Mouse (Mus musculus) megakaryocyte-erythroid progenitor cell, adult 5-6 weeks (primary cell): ENCODE measurements around the gene Olfr654. TPM values are rescaled to one million over a fixed set of nuclear protein-coding genes. Genes with fewer than 3 reads are reported as not detected.

Experiments
- ATAC-seq: replicated peaks from 2 replicates; pipeline ENCODE4 v1.8.0; 2016; ENCODE audit warnings: mild to moderate bottlenecking, inconsistent platforms; ENCODE audit not compliant: severe bottlenecking, poor library complexity, low FRiP score, low TSS enrichment
- total RNA-seq, 2 experiments: library from RNA; stranded (forward) in 1 of 2; stranded (reverse) in 1 of 2; fragments of 200-1000, 215-1000 nt in 1 of 2; fragments of >200 nt in 1 of 2; fragmentation: Nextera tagmentation in 1 of 2; gene quantifications; 2 replicates each; pipeline ENCODE4 v1.2.3; 2014 to 2017

Olfr654 gene
- not detected in 2 replicates for total RNA-seq (2014; fragmentation: Nextera tagmentation)
- total RNA-seq (2017): not detected in 2 replicates

DNA sequence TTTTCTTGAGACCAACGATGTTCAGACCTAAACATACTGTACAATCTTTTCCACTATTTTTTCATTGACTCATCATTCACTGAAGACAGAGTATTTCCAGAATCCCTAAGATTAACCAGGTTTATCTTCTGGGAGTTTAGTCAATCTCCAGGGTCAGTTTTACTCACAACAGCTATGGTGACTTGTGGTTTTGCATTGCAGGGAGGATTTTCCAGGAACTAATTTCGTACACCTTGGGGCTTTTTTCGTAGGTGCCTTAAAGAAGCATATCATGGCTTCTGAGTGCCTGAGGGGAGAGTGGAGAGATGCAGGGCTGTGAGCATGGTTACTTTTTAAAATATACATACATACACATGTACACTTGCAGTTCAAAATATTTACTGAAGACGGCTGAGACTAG lies at the start of gene Olfr654:
Olfr654 (plus strand) TSS at position 301 of the 400 bp plus-strand sequence.
- ATAC-seq: no peak

- no peak for ATAC-seq
Measured at GRCm38 (mm10) chr7:104549833-104550232, 37.0 kb upstream of the Olfr654 start, which contains the start of gene Olfr651. Gene Olfr651 (plus strand): TSS chr7:104550133.

GRCm38 (mm10) chr7:104552700-104553099 lies 34.1 kb upstream of the Olfr654 start:
- no peak for ATAC-seq

GRCm38 (mm10) chr7:104560601-104561000 lies 26.2 kb upstream of the Olfr654 start, which contains the start of gene Olfr652:
Gene Olfr652 (plus strand): TSS chr7:104560901.
- no peak for ATAC-seq

DNA sequence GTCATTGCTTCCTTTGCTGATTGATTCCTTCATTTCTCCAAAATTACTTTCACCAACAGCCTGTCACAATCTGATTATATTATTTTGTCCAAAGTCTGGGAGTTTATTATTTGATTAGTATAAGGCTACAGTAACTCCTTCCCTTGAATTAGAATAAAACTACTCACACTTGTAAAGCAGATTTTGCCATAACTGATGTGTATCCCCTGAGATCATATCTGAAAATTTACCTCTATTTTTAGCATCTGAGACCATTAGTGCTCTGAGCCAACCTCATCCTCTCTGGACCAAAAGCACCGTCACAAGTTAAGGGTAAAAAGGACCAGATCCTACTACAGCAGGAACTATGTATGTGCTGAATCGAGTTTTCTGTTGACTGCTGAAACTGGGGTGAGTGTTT lies 9.8 kb upstream of the Olfr654 start, which contains the start of gene Olfr653:
Olfr653 (plus strand) TSS at position 301 of the 400 bp plus-strand sequence.
- no peak for ATAC-seq

- no peak for ATAC-seq
Measured at GRCm38 (mm10) chr7:104580846-104581245, 6.0 kb upstream of the Olfr654 start.

DNA sequence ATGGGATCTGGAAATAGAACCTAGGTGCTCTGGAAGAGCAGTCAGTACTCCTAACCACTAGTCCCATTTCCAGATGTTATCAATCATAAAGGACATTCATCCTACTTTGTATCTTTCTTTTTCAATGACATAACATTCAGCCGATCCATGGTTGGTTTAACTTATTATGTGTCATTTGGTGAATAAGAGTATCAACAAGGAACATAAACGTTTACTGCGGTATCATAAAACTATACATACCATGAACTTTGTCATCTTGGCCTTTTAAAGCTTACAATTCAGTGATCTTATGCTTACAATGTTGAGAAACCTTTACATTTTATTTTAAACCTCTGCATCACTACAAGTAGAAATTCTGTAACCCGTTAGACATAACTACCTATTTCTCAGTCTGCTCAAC lies 5.4 kb upstream of the Olfr654 start:
- no peak for ATAC-seq

DNA sequence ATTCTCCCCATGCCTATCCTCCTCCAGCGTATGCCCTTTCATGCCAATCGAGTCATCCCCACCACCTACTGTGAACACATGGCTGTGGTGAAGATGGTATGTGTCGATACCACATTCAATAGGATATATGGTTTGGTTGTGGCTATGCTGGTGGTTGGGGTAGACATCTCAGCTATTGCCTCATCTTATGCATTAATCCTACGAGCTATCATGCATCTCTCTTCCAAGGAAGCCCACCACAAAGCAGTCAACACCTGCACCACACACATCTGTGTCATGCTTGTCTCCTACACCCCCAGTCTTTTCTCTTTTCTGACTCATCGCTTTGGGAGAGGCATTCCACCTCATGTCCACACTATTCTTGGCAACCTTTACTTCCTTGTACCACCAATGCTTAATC lies 1.4 kb downstream of the Olfr654 start:
- no peak for ATAC-seq

DNA sequence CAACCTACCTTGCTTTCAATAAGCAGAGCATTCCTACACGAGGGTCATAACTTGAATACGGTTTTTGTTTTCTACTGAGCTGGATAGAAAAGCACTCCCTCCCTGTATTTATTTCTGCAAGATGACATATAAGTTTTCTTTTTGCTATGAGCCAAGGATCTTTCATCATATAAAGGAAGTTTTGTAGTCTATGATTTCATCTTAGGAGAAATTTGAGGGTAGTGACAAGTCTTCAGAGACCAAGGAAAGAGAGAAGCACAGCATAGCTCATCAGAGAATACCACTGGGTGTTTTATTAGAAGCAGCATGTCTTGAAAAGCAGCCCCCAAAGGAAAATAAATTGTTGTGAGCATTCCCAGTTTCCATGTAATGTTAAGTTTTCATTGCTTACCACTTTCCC lies 14.9 kb downstream of the Olfr654 start, which contains the start of gene Olfr655:
Olfr655 (minus strand) TSS at position 101 of the 400 bp plus-strand sequence.
- ATAC-seq: no peak

DNA sequence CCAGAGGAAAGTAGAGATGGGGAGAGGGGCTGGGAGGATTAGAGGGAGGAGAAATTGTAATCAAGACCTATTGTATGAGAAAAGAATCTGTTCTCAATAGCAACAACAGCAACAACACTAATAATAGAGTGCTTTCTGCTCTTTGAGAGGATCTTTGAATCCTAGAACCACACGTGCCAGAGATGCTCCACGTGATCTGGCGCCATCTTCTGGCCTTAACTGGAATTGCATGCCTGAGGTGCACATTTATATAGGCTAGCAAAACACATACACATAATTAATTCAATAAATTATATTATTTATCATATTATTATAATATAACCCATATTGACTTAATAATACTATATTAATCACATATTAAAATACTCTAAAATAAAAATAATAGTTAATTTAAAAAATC lies 16.3 kb downstream of the Olfr654 start:
- peak; percentile 82 for ATAC-seq

DNA sequence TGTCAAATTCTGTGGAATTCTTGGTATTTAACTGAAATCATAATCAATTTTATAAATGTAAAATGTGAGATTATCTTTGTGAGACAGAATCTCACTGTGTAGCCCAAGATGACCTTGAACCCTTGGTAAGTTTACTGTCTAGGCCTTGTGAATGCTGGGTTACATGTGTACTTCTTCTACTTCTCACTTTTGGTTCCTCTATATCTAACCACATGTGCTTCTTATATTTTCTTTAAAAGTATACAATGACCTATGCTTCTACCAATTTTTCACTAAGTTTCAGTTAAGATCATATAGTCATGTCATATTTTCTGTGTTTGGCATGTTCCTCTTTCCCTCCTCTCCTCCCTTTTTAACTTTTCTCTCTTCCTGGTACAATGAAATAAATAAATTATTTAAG lies 17.9 kb downstream of the Olfr654 start:
- ATAC-seq: no peak

DNA sequence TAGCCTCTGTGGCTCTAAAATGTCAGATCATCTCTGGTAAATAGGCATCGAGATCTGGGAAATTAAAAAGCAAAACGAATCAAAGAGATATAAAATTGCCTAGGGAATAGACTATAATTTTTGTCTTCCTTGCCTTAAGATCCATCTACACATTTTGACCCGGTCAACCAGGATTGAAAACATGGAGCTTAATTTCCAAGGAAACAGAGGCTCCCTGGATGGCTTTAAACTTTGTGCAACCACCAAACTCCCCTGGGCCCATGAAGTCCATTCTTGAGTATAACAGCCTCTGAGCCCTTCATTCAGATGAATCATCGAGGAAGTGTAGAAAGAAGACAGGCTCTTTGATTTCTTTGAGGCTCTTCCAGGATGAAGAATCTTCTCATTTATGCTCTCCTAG lies 26.8 kb downstream of the Olfr654 start, which contains the start of gene Olfr656:
Olfr656 (plus strand) TSS at position 301 of the 400 bp plus-strand sequence.
- no peak for ATAC-seq

DNA sequence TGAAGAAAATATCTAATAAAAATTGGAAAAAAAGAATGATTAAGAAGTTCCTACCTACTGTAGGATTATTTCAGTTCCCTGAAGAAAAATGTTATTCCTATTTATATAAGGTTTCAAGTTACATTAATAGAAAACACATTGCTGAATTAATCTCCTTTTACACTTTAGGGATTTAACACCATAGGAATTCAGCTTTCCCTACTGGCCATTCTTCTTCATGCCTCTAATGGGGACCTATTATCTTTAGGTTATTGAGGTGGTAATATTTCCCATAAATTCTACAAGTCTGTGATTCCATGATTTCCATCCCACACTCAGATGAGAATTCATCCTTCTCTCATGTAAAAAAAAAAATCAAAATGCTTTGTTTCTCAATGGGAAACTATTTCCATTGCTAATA lies 37.7 kb downstream of the Olfr654 start, which contains the start of gene Olfr657:
Olfr657 (plus strand) TSS at position 301 of the 400 bp plus-strand sequence.
- ATAC-seq: no peak

Other genes starting within 250 kb of the Olfr654 start
- 9.0 and 9.2 TPM in 2 replicates for gene Trim12c, start 233.7 kb upstream of the Olfr654 start, total RNA-seq (2014; fragmentation: Nextera tagmentation)
- 13.4 and 22.0 TPM in 2 replicates for gene Trim12c, start 233.7 kb upstream of the Olfr654 start, total RNA-seq (2017)
- 0.79 and 0.89 TPM in 2 replicates for gene Trim30b, start 217.1 kb upstream of the Olfr654 start, total RNA-seq (2014; fragmentation: Nextera tagmentation)
- gene Trim30b, start 217.1 kb upstream of the Olfr654 start, total RNA-seq (2017): 0.23 TPM in 1 of 2 replicates, not detected in the other
- gene Trim30c, start 186.2 kb upstream of the Olfr654 start, total RNA-seq (2014; fragmentation: Nextera tagmentation): not detected in 2 replicates
- gene Trim30c, start 186.2 kb upstream of the Olfr654 start, total RNA-seq (2017): 0.95 TPM in 1 of 2 replicates, not detected in the other
- gene Trim30a, start 121.8 kb upstream of the Olfr654 start, total RNA-seq (2014; fragmentation: Nextera tagmentation): 12.1 and 18.8 TPM in 2 replicates
- 16.0 and 17.6 TPM in 2 replicates for gene Trim30a, start 121.8 kb upstream of the Olfr654 start, total RNA-seq (2017)
- 3.2 and 9.3 TPM in 2 replicates for gene Trim30d, start 79.2 kb upstream of the Olfr654 start, total RNA-seq (2014; fragmentation: Nextera tagmentation)
- 5.0 and 8.8 TPM in 2 replicates for gene Trim30d, start 79.2 kb upstream of the Olfr654 start, total RNA-seq (2017)
- gene Olfr651, start 36.9 kb upstream of the Olfr654 start, total RNA-seq (2014; fragmentation: Nextera tagmentation): not detected in 2 replicates
- not detected in 2 replicates for gene Olfr651, start 36.9 kb upstream of the Olfr654 start, total RNA-seq (2017)
- not detected in 2 replicates for gene Olfr652, start 26.1 kb upstream of the Olfr654 start, total RNA-seq (2014; fragmentation: Nextera tagmentation)
- not detected in 2 replicates for gene Olfr652, start 26.1 kb upstream of the Olfr654 start, total RNA-seq (2017)
- gene Olfr653, start 9.7 kb upstream of the Olfr654 start, total RNA-seq (2014; fragmentation: Nextera tagmentation): not detected in 2 replicates
- gene Olfr653, start 9.7 kb upstream of the Olfr654 start, total RNA-seq (2017): not detected in 2 replicates
- gene Olfr655, start 14.8 kb downstream of the Olfr654 start, total RNA-seq (2014; fragmentation: Nextera tagmentation): not detected in 2 replicates
- gene Olfr655, start 14.8 kb downstream of the Olfr654 start, total RNA-seq (2017): 1.8 TPM in 1 of 2 replicates, not detected in the other
- not detected in 2 replicates for gene Olfr656, start 26.9 kb downstream of the Olfr654 start, total RNA-seq (2014; fragmentation: Nextera tagmentation)
- not detected in 2 replicates for gene Olfr656, start 26.9 kb downstream of the Olfr654 start, total RNA-seq (2017)
- gene Olfr657, start 37.8 kb downstream of the Olfr654 start, total RNA-seq (2014; fragmentation: Nextera tagmentation): not detected in 2 replicates
- gene Olfr657, start 37.8 kb downstream of the Olfr654 start, total RNA-seq (2017): not detected in 2 replicates
- 0.67 TPM in 1 of 2 replicates, not detected in the other for gene Olfr658, start 60.3 kb downstream of the Olfr654 start, total RNA-seq (2014; fragmentation: Nextera tagmentation)
- not detected in 2 replicates for gene Olfr658, start 60.3 kb downstream of the Olfr654 start, total RNA-seq (2017)
- not detected in 2 replicates for gene Olfr659, start 79.7 kb downstream of the Olfr654 start, total RNA-seq (2014; fragmentation: Nextera tagmentation)
- gene Olfr659, start 79.7 kb downstream of the Olfr654 start, total RNA-seq (2017): not detected in 2 replicates
- not detected in 2 replicates for gene Olfr661, start 99.5 kb downstream of the Olfr654 start, total RNA-seq (2014; fragmentation: Nextera tagmentation)
- not detected in 2 replicates for gene Olfr661, start 99.5 kb downstream of the Olfr654 start, total RNA-seq (2017)
- not detected in 2 replicates for gene Usp17le, start 190.4 kb downstream of the Olfr654 start, total RNA-seq (2014; fragmentation: Nextera tagmentation)
- not detected in 2 replicates for gene Usp17le, start 190.4 kb downstream of the Olfr654 start, total RNA-seq (2017)